Mouse (Mus musculus): Measurements from ENCODE around the gene Wnk1. TPM values are rescaled to one million over a fixed set of nuclear protein-coding genes. Genes with fewer than 3 reads are reported as not detected.

The Wnk1 gene
- total and polyA plus RNA-seq, 3 experiments, result 31.6 to 735 (median 104) TPM

DNA sequence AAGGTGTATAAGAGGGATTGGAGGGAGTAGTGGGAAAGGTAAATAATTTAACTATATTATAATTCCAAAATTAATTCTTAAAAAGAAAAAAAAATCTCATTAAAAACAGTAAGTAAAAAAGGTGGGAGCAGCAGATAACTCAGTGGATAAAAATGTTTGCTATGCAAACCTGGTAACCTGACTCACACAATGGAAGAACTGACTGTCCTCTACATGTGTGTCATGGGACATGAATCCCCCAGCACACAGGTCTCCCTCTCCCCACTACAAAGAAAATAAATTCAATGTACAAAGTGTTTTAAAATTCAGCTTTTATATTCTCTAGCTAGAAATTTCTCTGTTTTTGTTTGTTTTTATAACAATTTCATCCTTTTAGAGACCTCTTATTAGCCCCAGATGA is 27.9 kb downstream of the Wnk1 start:
- peaks cover 4 to 12% of the 10 kb centered on the region in 2 experiments for H3K4me1 ChIP-seq (ENCODE audit: control insufficient read depth in 1 of 2, insufficient read depth in 2 of 2, low read length in 2 of 2)
- TF ChIP-seq MEF2A (IDR thresholded peaks at IDR 0.05; ENCODE audit: extremely low read depth, insufficient replicate concordance, low read depth, low read length, poor library complexity, severe bottlenecking) (no peak), TBP (IDR thresholded peaks at IDR 0.05; ENCODE audit: low read depth, low read length) (no peak)
- no peaks in the 10 kb centered on the region for H3K27me3 ChIP-seq (ENCODE audit: control insufficient read depth in 1 of 2, insufficient read depth in 2 of 2, low read length in 2 of 2)
- no peak overlapping the region for H3K27ac ChIP-seq (ENCODE audit: control insufficient read depth, low read depth, low read length)
- H3K4me3 ChIP-seq (ENCODE audit: control insufficient read depth in 1 of 2, insufficient read depth in 1 of 2, low read depth in 2 of 2, low read length in 2 of 2), result no peak overlapping the region
- H3K36me3 ChIP-seq (ENCODE audit: control insufficient read depth in 1 of 2, insufficient read depth in 2 of 2, low read length in 2 of 2), result peaks cover 3 to 40% of the 10 kb centered on the region in 2 experiments
- H3K9me3 ChIP-seq (replicated peaks; ENCODE audit: insufficient read depth, low read length), result no peaks in the 10 kb centered on the region
- H3K79me2 ChIP-seq (ENCODE audit: control insufficient read depth, insufficient read depth, low read length, poor library complexity), result peaks cover 52% of the 10 kb centered on the region
- no peak for DNase-seq (ENCODE audit: low read depth, low spot score)
- no peak overlapping the region for H3K9ac ChIP-seq (ENCODE audit: control insufficient read depth, low read depth, low read length, poor library complexity, severe bottlenecking)

GRCm38 (mm10) chr6:120001718-120002117 is 36.8 kb downstream of the Wnk1 start:
- no peak overlapping the region for H3K4me3 ChIP-seq (ENCODE audit: control insufficient read depth in 1 of 2, insufficient read depth in 1 of 2, low read depth in 2 of 2, low read length in 2 of 2)
- no peaks in the 10 kb centered on the region for H3K9me3 ChIP-seq (replicated peaks; ENCODE audit: insufficient read depth, low read length)
- DNase-seq (ENCODE audit: low read depth, low spot score), result peak; percentile 60
- no peak overlapping the region for H3K9ac ChIP-seq (ENCODE audit: control insufficient read depth, low read depth, low read length, poor library complexity, severe bottlenecking)
- H3K27me3 ChIP-seq (ENCODE audit: control insufficient read depth in 1 of 2, insufficient read depth in 2 of 2, low read length in 2 of 2), result no peaks in the 10 kb centered on the region
- peaks cover 25% of the 10 kb centered on the region for H3K79me2 ChIP-seq (ENCODE audit: control insufficient read depth, insufficient read depth, low read length, poor library complexity)
- TF ChIP-seq KAT2A (conservative IDR thresholded peaks at IDR 0.05; ENCODE audit: low read depth, low read length), result no peak
- TF ChIP-seq SIN3A (IDR thresholded peaks at IDR 0.05; ENCODE audit: low read length), result 0 out of 2 replicates have a peak, but pooled peaks have one; percentile 39
- peak; percentile 79 for TF ChIP-seq RAD21 (IDR thresholded peaks at IDR 0.05; ENCODE audit: low read depth, low read length)
- TF ChIP-seq CTCF (IDR thresholded peaks at IDR 0.05 in 2 of 3, conservative IDR thresholded peaks at IDR 0.05 in 1 of 3; ENCODE audit: control insufficient read depth in 1 of 3, insufficient read depth in 1 of 3, low read depth in 2 of 3, low read length in 3 of 3, poor library complexity in 1 of 3, severe bottlenecking in 1 of 3), result peak; percentile 16 to 74 (median 58); a peak in 4 of 6 replicates
- no peak for TF ChIP-seq GATA1 (IDR thresholded peaks at IDR 0.05; ENCODE audit: low read depth, low read length)
- TF ChIP-seq SMC3 (IDR thresholded peaks at IDR 0.05; ENCODE audit: low read depth, low read length), result peak; percentile 74
- TF ChIP-seq EP300 (IDR thresholded peaks at IDR 0.05; ENCODE audit: low read depth in 1 of 2, low read length in 2 of 2), result no peak
- peak; percentile 64 for TF ChIP-seq ZC3H11A (IDR thresholded peaks at IDR 0.05; ENCODE audit: low read depth, low read length)
- H3K36me3 ChIP-seq (ENCODE audit: control insufficient read depth in 1 of 2, insufficient read depth in 2 of 2, low read length in 2 of 2), result peaks cover 13 to 19% of the 10 kb centered on the region in 2 experiments
- peaks cover 4 to 9% of the 10 kb centered on the region in 2 experiments; a peak in 3 of 4 replicates for H3K4me1 ChIP-seq (ENCODE audit: control insufficient read depth in 1 of 2, insufficient read depth in 2 of 2, low read length in 2 of 2)
- no peak overlapping the region for H3K27ac ChIP-seq (ENCODE audit: control insufficient read depth, low read depth, low read length)

DNA sequence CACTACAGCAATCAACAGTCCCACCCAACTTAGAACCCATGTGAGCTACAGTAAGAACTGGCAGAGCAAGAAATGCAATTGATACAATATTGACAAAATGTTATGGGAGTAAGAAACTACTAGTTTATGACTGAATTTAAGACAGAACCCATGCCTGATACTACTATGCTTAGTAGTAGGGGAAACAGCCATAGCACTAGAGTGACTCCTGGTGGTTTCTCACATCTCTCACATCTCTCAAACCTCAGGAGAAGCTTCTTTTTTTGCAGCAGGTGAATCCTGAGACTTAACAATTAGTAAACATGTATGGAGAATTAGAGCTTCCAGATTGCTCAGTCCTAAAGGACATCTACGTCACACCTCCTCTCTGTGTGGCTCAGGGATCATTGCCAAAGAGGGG is 42.0 kb downstream of the Wnk1 start:
- peaks cover 4 to 14% of the 10 kb centered on the region in 2 experiments; a peak in 3 of 4 replicates for H3K4me1 ChIP-seq (ENCODE audit: control insufficient read depth in 1 of 2, insufficient read depth in 2 of 2, low read length in 2 of 2)
- H3K36me3 ChIP-seq (ENCODE audit: control insufficient read depth in 1 of 2, insufficient read depth in 2 of 2, low read length in 2 of 2), result peaks cover 19% of the 10 kb centered on the region in 2 experiments
- no peak for DNase-seq (ENCODE audit: low read depth, low spot score)
- no peaks in the 10 kb centered on the region for H3K9me3 ChIP-seq (replicated peaks; ENCODE audit: insufficient read depth, low read length)
- H3K79me2 ChIP-seq (ENCODE audit: control insufficient read depth, insufficient read depth, low read length, poor library complexity), result peaks cover 27% of the 10 kb centered on the region
- no peaks in the 10 kb centered on the region for H3K27me3 ChIP-seq (ENCODE audit: control insufficient read depth in 1 of 2, insufficient read depth in 2 of 2, low read length in 2 of 2)
- peak in 1 of 3 experiments; percentile 24; a peak in 1 of 6 replicates for TF ChIP-seq CTCF (IDR thresholded peaks at IDR 0.05 in 2 of 3, conservative IDR thresholded peaks at IDR 0.05 in 1 of 3; ENCODE audit: control insufficient read depth in 1 of 3, insufficient read depth in 1 of 3, low read depth in 2 of 3, low read length in 3 of 3, poor library complexity in 1 of 3, severe bottlenecking in 1 of 3)
- peak; percentile 13; the same call in 1 of the 2 replicates for TF ChIP-seq RAD21 (IDR thresholded peaks at IDR 0.05; ENCODE audit: low read depth, low read length)
- no peak for TF ChIP-seq KAT2A (conservative IDR thresholded peaks at IDR 0.05; ENCODE audit: low read depth, low read length)
- TF ChIP-seq SMC3 (IDR thresholded peaks at IDR 0.05; ENCODE audit: low read depth, low read length), result no peak
- no peak overlapping the region for H3K27ac ChIP-seq (ENCODE audit: control insufficient read depth, low read depth, low read length)
- H3K9ac ChIP-seq (ENCODE audit: control insufficient read depth, low read depth, low read length, poor library complexity, severe bottlenecking), result no peak overlapping the region
- H3K4me3 ChIP-seq (ENCODE audit: control insufficient read depth in 1 of 2, insufficient read depth in 1 of 2, low read depth in 2 of 2, low read length in 2 of 2), result no peak overlapping the region
